Mouse (Mus musculus): ENCODE results near the gene Sephs1. TPM values are rescaled to one million over a fixed set of nuclear protein-coding genes. Genes with fewer than 3 reads are reported as not detected.

The Sephs1 gene
- polyA plus RNA-seq, 1 experiment, result 69.5 TPM

- Histone ChIP-seq H3K27ac (ENCODE audit: insufficient read depth, low read length) (no peak overlapping the region), H3K4me3 (ENCODE audit: insufficient read depth, low read length) (no peak overlapping the region), H3K4me1 (ENCODE audit: control insufficient read depth, insufficient read depth, low read length) (no peaks in the 10 kb centered on the region)
- TF ChIP-seq POLR2A (IDR thresholded peaks at IDR 0.05; ENCODE audit: low read depth, low read length), result no peak
- TF ChIP-seq CTCF (IDR thresholded peaks at IDR 0.05; ENCODE audit: borderline replicate concordance, insufficient read depth, low read length), result no peak
Measured at GRCm38 (mm10) chr2:4873331-4873730, 8.0 kb upstream of the Sephs1 start.

GRCm38 (mm10) chr2:4875090-4875489, 6.3 kb upstream of the Sephs1 start:
- TF ChIP-seq POLR2A (IDR thresholded peaks at IDR 0.05; ENCODE audit: low read depth, low read length) (no peak), CTCF (IDR thresholded peaks at IDR 0.05; ENCODE audit: borderline replicate concordance, insufficient read depth, low read length) (no peak)
- H3K4me1 ChIP-seq (ENCODE audit: control insufficient read depth, insufficient read depth, low read length), result no peaks in the 10 kb centered on the region
- H3K4me3 ChIP-seq (ENCODE audit: insufficient read depth, low read length), result no peak overlapping the region
- H3K27ac ChIP-seq (ENCODE audit: insufficient read depth, low read length), result no peak overlapping the region

GRCm38 (mm10) chr2:4876131-4876530, 5.2 kb upstream of the Sephs1 start:
- Histone ChIP-seq H3K4me3 (ENCODE audit: insufficient read depth, low read length) (no peak overlapping the region), H3K4me1 (ENCODE audit: control insufficient read depth, insufficient read depth, low read length) (peaks cover 4% of the 10 kb centered on the region), H3K27ac (ENCODE audit: insufficient read depth, low read length) (no peak overlapping the region)
- TF ChIP-seq CTCF (IDR thresholded peaks at IDR 0.05; ENCODE audit: borderline replicate concordance, insufficient read depth, low read length) (no peak), POLR2A (IDR thresholded peaks at IDR 0.05; ENCODE audit: low read depth, low read length) (no peak)

- Histone ChIP-seq H3K27ac (ENCODE audit: insufficient read depth, low read length) (peak overlapping the region; percentile 96; the same call in 1 of the 2 replicates), H3K4me1 (ENCODE audit: control insufficient read depth, insufficient read depth, low read length) (peaks cover 7% of the 10 kb centered on the region), H3K4me3 (ENCODE audit: insufficient read depth, low read length) (peak overlapping the region; percentile 99)
- TF ChIP-seq CTCF (IDR thresholded peaks at IDR 0.05; ENCODE audit: borderline replicate concordance, insufficient read depth, low read length) (no peak), POLR2A (IDR thresholded peaks at IDR 0.05; ENCODE audit: low read depth, low read length) (peak; percentile 23; the same call in 1 of the 2 replicates)
Measured at GRCm38 (mm10) chr2:4880737-4881349, 521 bp upstream of the Sephs1 start.

- H3K27ac ChIP-seq (ENCODE audit: insufficient read depth, low read length), result peak overlapping the region; percentile 96
- TF ChIP-seq POLR2A (IDR thresholded peaks at IDR 0.05; ENCODE audit: low read depth, low read length) (0 out of 2 replicates have a peak, but pooled peaks have one; percentile 6), CTCF (IDR thresholded peaks at IDR 0.05; ENCODE audit: borderline replicate concordance, insufficient read depth, low read length) (no peak)
- peaks cover 7% of the 10 kb centered on the region for H3K4me1 ChIP-seq (ENCODE audit: control insufficient read depth, insufficient read depth, low read length)
- H3K4me3 ChIP-seq (ENCODE audit: insufficient read depth, low read length), result peak overlapping the region; percentile 99
Measured at GRCm38 (mm10) chr2:4882249-4882791, 956 bp downstream of the Sephs1 start.

GRCm38 (mm10) chr2:4883009-4883704, 1.8 kb downstream of the Sephs1 start:
- Histone ChIP-seq H3K27ac (ENCODE audit: insufficient read depth, low read length) (peak overlapping the region; percentile 96), H3K4me1 (ENCODE audit: control insufficient read depth, insufficient read depth, low read length) (peaks cover 7% of the 10 kb centered on the region), H3K4me3 (ENCODE audit: insufficient read depth, low read length) (peak overlapping the region; percentile 99)
- TF ChIP-seq CTCF (IDR thresholded peaks at IDR 0.05; ENCODE audit: borderline replicate concordance, insufficient read depth, low read length) (no peak), POLR2A (IDR thresholded peaks at IDR 0.05; ENCODE audit: low read depth, low read length) (no peak)

GRCm38 (mm10) chr2:4886896-4887295, 5.5 kb downstream of the Sephs1 start:
- Histone ChIP-seq H3K4me3 (ENCODE audit: insufficient read depth, low read length) (no peak overlapping the region), H3K27ac (ENCODE audit: insufficient read depth, low read length) (no peak overlapping the region), H3K4me1 (ENCODE audit: control insufficient read depth, insufficient read depth, low read length) (peaks cover 3% of the 10 kb centered on the region; the same call in 1 of the 2 replicates)
- TF ChIP-seq CTCF (IDR thresholded peaks at IDR 0.05; ENCODE audit: borderline replicate concordance, insufficient read depth, low read length), result no peak
- no peak for TF ChIP-seq POLR2A (IDR thresholded peaks at IDR 0.05; ENCODE audit: low read depth, low read length)

- H3K4me1 ChIP-seq (ENCODE audit: control insufficient read depth, insufficient read depth, low read length), result no peaks in the 10 kb centered on the region
- TF ChIP-seq CTCF (IDR thresholded peaks at IDR 0.05; ENCODE audit: borderline replicate concordance, insufficient read depth, low read length) (no peak), POLR2A (IDR thresholded peaks at IDR 0.05; ENCODE audit: low read depth, low read length) (no peak)
- no peak overlapping the region for H3K4me3 ChIP-seq (ENCODE audit: insufficient read depth, low read length)
- no peak overlapping the region for H3K27ac ChIP-seq (ENCODE audit: insufficient read depth, low read length)
Measured at GRCm38 (mm10) chr2:4895598-4895997, 14.2 kb downstream of the Sephs1 start.

GRCm38 (mm10) chr2:4896970-4897369, 15.6 kb downstream of the Sephs1 start:
- H3K27ac ChIP-seq (ENCODE audit: insufficient read depth, low read length), result no peak overlapping the region
- no peak for TF ChIP-seq CTCF (IDR thresholded peaks at IDR 0.05; ENCODE audit: borderline replicate concordance, insufficient read depth, low read length)
- no peak for TF ChIP-seq POLR2A (IDR thresholded peaks at IDR 0.05; ENCODE audit: low read depth, low read length)
- H3K4me3 ChIP-seq (ENCODE audit: insufficient read depth, low read length), result no peak overlapping the region
- no peaks in the 10 kb centered on the region for H3K4me1 ChIP-seq (ENCODE audit: control insufficient read depth, insufficient read depth, low read length)

- Histone ChIP-seq H3K4me1 (ENCODE audit: control insufficient read depth, insufficient read depth, low read length) (no peaks in the 10 kb centered on the region), H3K4me3 (ENCODE audit: insufficient read depth, low read length) (no peak overlapping the region), H3K27ac (ENCODE audit: insufficient read depth, low read length) (no peak overlapping the region)
- TF ChIP-seq POLR2A (IDR thresholded peaks at IDR 0.05; ENCODE audit: low read depth, low read length) (no peak), CTCF (IDR thresholded peaks at IDR 0.05; ENCODE audit: borderline replicate concordance, insufficient read depth, low read length) (no peak)
Measured at GRCm38 (mm10) chr2:4900624-4901023, 19.3 kb downstream of the Sephs1 start.

Measured in embryonic fibroblast, embryonic 13.5 days (primary cell).